Mouse (Mus musculus): Measurements from ENCODE around the gene Supt6.

Supt6 gene

DNA sequence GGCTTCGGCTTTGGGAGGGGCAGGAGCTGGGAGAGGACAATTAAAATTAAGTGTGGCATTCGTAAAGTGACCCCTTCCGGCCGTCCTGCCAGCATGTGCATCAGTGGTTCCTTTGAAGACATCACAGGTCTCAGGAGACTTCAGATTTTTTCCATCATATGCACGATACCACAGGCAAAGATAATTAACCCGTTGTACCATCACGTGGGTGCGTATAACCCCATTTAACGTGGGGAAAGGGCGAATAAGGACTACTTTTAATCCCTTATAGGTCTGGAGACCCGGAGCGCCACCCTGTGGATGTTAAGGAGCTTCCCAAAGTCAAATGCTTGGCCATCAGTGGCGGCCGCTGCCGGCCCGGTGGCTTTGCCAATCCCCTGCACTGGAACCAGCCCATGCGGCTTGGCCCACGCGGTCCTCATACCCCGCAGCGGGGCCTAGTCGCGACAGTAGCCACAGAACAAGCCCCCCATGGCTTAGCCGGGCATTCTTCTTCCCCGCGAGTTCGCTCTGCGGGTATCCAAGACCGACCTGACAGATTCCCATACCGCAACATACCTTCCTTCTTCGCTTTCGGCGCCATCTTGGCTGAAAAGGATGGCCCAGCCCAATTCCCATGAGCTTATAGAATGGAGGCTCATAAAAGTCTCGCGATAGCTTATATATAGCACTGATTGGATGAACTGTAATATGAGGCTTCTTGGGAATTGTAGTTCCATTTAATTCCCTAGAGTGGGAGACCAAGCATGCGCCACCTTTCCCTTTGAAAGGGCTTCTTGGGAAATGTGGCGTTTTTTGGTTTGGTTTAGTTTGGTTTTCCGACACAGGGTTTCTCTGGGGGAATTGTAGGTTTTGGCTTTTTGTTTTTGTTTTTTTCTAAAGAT lies 62.6 kb downstream of the Supt6 start, which contains the start of gene Rpl23a:
Rpl23a (minus strand) TSS at position 624 of the 884 bp plus-strand sequence.
- no peak for DNase-seq (ENCODE audit: low read depth, low spot score)

DNA sequence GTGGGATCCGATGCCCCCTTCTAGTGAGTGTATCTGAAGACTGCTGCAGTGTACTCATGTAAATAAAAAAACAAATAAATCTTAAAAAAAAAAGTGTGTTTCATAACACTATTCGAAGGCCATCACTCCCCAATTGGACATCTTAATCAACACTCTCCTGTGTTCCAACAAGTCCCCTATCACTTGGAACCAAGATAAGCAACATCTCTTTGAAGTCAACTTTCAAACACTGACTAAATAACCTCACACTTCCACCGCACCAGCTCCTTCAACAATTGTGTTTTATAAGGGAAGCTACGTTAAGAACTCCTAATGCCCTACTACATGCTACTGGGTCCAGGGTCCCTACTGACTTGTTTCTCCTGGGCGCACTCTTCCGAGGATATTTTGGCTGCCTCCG lies 63.3 kb downstream of the Supt6 start:
- no peak for DNase-seq (ENCODE audit: low read depth, low spot score)

DNA sequence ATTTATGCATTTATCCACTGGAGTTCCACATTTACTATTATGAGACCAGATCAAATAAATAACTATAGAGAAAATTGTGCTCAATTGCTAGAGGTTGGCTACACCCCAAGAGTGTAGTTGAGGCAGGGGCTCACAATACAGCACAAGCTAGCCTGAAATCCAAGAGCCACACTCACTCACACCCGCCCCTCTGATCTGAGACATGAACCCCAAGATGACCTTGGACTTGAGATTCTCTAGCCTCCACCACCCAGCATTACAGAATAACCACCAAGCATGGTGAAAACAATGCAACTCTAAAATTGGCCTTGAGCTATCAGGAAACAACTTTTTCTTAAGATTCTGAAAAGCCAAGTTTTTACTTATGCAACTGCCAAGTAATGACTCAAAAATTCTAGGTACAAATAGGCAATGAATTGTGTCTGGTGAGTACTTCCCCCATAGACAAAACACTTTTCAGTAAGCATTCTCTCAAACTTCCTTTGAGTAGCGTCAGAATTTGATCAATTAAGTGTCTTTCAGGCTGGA lies 63.9 kb downstream of the Supt6 start:
- no peak for DNase-seq (ENCODE audit: low read depth, low spot score)

DNA sequence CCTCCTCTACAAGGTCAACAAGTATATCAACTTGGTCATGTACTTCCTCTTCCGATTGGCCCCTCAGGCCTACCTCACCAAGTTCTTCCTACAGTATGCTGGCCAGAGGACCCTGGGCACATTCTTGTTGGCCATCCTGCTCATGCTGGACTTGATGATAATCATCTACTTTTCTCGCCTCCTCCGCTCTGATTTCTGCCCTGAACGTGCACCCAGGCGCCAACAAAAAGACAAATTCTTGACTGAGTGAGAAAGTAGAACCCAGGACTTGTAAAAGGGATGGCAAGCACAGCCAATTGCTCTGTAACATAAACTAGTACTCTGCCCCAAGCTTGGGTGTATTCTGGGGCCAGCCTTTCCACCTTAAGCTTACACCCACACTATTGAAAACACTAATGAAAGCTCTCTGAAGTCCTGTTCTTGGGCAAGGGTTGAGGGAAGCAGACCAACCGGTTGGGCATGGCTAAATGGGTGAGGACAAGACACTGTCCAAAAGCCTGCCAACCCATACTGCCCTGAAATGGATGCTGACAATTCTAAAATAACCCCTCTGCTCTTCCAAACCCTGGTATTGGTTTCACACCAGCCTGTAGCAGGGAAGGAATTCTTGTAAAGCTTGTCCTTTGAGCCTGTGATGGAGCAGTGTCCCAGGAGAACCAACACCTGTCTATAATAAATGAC lies 65.6 kb downstream of the Supt6 start:
- DNase-seq (ENCODE audit: low read depth, low spot score): no peak

DNA sequence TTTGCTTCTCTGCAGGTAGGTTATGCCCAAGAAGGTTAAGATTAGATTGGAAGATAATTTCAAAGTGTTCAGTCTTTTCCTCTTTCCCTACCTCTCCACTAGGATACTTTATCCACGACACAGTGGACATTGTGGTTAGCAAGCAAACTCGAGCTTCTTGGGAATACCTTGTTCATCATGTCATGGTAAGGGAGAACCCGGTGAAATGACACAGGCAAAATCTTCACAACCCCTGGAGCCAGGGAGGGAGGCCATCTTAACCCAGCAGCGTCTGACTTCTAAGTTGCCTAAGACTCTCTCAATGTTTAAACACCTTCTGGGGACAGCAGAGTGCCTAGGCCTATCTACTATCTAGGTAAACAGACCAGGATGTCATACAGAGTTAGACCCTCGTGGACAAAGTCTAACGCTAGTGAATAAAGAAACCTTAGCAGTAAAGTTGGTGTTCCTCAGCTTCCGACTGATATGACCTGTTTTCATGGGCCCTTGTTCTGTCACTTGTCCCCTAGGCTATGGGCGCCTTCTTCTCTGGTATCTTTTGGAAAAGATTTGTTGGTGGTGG lies 66.3 kb downstream of the Supt6 start:
- DNase-seq (ENCODE audit: low read depth, low spot score): no peak

DNA sequence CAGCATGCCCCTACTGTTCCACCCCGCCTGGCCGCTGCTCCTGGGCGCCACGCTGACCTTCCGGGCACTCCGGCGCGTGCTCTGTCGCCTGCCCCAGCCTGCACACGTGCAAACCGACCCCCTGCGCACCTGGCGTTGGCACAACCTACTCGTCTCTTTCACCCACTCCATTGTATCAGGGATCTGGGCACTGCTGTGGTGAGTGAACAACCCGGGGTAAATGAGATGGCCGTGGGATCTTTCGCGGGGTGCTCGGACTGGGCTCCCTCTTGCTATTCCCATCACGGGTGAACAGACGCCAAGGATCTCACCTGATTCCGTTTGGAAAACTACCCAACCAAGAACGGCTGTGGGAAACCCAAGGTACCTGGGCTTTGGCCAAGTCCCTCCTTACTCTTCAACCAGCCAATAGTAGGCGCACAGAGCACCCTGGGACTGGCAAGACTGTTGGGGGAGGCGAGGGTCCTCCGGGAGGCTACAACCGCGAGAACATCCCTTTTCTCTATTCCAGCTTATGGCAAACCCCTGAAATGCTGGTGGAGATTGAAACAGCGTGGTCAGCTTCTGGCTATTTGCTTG lies 66.8 kb downstream of the Supt6 start:
- DNase-seq (ENCODE audit: low read depth, low spot score): no peak

DNA sequence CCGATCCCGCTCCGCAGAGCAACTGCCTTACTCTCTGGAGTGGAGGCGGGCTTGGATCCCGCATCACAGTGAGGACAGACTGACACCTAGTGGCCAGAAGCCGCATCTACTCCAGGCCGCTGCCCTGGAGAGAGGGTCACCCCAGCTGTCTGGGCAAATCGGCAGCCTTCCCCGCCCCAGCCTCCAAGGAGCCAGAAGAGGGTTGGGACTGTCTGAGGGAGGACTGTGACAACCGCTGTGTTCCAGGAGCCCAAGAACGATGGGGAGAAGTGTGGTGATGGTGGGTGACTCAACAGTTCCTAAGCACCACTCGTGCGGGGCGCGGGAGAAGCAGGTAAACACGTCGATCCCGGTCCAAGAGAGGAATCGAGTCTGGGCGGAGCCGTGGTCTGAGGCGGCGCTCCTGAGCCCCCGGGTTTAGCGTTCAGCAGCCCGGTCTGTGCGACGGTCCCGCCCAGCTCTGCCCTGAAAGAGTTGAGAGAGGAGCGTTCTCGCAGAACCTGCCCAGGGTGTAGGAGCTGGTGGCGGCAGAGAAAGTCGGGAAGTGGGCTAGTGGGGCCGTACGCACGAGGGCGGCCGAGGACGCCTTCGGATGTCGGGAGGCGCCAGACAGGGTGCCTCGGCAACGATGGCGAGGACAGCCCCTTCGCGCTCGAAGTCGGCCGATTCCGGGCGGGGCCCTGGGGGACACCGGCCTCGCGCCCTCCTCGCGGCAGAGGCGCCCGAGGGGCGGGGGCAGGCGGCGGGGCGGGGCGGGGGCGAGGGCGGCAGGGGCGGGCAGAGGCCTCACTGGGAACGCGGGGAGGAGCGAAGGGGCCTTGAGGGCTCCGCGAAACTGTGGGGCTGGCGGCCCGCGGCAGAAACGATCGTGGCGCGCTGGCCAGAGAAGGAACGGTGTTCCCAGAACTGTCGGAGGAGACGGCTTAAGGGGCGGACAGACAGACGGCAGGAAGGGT lies 67.6 kb downstream of the Supt6 start:
- peak; percentile 93 for DNase-seq (ENCODE audit: low read depth, low spot score)

DNA sequence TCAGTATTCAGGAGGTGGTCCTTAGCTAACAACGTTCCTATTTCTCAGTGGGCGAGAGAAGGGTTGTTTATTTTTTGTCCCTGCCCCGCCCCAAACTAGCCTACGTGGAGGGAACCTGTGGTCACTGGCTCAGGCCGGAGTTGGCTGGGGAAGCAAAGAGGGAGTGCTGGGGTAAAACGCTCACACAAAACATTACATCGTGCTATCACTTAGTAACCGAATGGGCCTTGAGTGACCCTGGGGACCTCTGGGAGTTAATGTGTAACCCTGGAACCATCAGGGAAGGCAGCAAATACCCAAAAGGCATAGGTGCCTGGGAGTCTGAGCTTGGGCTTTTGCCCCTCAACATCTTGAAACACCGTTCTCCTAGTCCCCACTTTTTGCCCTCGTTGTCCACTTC lies 68.3 kb downstream of the Supt6 start:
- DNase-seq (ENCODE audit: low read depth, low spot score): no peak

DNA sequence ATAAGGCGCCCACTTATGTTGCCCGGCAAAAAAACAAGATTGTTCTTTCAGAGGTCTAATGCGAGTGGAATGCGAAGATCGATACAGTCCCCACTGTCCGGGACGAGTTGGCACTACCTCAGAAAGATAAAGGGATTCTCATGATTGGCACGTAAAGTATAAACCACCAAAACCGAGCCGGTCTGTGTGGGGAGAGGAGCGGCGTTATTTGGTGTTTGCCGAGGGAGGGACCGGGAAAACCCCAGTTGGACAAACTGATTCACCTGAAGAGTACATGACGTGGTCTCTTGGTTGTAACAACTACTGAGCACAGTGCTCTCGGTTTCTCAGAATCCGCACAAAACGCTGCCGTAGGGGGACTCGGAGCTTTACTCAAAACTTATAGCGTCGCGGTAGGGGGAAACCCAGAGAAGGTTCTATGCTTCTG lies 68.9 kb downstream of the Supt6 start:
- no peak for DNase-seq (ENCODE audit: low read depth, low spot score)

DNA sequence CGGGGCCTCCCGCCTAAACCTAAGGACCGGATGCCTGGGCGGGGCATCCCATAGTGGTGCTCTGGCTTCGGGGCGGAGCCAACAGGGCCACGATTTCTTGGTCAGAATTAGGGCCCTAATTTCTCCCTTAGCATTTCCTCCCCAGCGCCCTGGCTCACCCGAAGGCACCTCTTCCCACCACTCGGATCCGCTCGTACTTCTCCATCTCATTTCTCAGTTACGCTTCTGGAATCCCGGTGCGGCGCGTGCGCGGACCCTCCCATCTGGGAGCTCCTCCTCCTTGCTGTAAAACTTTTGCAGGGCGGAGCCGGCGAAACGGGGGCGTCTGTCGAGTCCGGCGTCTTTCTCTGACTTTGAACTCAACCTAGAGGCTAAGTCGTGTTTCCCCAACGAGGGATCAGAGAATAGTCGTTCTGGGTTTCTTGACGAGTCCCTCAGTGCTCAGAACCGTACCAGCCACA lies 69.4 kb downstream of the Supt6 start, which contains the start of the genes Nek8 and Tlcd1:
Nek8 (minus strand) TSS at position 274 of the 461 bp plus-strand sequence.
Tlcd1 (plus strand) TSS at position 310 of the 461 bp plus-strand sequence.
- DNase-seq (ENCODE audit: low read depth, low spot score): no peak

DNA sequence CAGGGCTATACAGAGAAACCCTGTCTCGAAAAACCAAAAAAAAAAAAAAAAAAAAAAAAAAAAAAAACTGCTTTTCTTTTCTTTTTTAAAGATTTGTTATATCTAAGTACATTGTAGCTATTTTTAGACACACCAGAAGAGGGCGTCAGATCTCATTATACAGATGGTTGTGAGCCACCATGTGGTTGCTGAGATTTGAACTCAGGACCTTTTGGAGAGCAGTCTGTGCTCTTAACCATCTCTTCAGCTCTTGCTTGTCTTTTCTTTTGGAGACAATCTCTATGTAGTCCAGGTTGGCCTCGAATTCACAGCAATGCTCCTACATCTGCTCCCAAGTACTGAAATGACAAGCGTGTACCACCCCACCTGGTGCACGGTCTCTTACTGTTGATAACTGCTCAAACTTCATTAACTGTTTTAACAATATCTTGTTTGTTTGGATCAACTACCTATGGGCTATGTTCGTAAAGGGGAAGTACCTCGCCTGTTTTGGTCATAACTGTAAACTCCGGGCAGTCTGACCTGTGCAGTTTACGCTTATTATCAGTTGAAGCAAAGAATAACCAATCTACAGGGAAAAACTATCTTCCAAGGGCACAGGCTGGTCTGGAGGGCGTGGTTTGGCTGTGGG lies 69.9 kb downstream of the Supt6 start:
- DNase-seq (ENCODE audit: low read depth, low spot score): no peak

DNA sequence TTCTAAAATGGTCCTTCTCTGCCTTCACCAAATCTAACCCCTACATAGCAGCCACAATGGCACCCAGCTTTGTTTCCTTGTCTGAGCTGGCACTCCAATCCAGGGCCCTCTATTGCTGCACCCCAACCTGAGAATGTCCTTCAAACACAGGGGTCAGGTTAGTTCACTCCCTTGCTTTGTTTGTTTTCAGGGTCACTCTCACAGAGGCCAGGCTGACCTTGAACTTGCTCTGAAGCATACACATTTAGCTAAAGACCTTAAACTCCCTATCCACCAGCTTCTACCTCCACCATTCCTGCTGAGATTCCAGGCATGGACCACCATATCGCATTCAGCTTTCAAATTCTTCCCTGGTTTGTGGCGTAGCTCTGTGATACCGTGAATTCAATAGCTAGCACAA lies 71.3 kb downstream of the Supt6 start:
- DNase-seq (ENCODE audit: low read depth, low spot score): no peak

DNA sequence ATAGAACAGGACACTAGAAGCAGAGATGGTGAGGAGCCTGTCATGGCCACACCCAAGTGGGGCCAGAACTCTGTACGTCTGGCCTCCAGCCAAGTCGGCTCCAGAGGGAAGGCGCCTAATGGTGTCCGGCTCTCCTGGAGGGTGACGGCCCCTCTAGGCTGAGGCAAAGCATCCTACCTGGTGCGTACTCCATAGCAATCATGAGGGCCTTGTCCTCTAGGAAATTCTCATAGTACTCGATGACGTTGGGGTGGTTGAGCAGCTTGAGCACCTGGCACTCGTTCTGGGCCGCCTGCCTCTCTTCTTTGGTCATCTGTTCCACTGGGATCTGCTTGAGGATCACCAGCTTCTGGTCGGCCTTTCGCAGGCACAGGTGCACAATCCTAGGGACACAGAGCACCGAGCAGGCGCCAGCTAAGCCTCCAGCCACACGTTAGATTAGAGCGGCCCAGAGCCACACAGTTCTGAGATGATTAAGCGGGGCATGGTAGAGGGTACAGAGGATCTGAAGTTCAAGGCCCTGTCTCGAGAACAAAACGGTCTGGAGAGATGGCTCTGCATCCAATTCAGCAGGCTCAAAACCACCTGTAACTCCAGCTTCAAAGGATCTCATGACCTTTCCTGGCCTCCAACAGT lies 72.9 kb downstream of the Supt6 start:
- no peak for DNase-seq (ENCODE audit: low read depth, low spot score)

DNA sequence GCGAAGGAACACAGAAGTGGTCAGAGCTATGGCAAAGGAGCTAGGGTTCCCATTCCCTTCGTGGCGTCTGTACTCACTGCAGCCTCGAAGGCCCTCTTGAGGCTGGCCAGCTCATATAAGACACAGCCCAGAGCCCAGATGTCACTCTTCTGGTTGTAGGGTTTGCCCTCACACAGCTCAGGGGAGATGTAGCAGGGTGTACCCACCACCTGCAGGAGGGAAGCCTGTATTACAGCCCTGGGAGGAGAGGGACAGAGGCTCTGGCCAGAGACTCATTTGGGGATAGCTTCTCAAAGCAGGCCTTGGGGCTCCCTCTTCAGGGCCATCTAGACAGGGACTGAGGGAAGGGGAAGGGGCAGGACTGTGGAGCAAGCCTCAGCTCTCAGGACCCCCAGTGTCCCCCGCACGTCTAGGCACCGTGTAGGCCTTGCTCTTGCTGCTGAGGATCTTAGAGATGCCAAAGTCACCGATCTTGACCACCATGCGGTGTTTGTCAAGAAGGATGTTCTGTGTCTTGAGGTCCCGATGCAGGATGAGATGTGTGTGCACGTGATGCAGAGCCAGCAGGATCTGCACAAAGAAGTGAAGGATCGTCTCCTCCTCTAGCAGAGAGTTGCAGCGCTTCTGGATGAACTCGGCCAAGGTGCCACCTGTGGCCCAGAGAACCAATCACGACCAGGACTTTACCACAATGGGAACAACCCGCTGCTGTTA lies 73.6 kb downstream of the Supt6 start:
- DNase-seq (ENCODE audit: low read depth, low spot score): no peak

DNA sequence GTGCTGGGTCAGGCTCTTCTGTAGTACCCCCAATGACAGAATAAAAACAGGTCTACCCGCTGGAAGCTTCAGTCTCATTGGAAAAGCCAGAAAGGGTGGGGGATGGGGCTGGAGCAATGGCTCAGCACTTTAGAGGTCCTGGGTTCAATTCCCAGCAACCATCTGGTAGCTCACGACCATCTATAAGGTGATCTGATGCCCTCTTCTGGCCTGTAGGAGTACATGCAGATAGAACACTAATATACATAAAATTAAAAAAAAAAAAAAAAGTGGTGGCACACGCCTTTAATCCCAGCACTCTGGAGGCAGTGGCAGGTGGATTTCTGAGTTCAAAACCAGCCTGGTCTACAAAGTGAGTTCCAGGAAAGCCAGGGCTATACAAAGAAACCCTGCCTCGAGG lies 74.5 kb downstream of the Supt6 start:
- DNase-seq (ENCODE audit: low read depth, low spot score): no peak

DNA sequence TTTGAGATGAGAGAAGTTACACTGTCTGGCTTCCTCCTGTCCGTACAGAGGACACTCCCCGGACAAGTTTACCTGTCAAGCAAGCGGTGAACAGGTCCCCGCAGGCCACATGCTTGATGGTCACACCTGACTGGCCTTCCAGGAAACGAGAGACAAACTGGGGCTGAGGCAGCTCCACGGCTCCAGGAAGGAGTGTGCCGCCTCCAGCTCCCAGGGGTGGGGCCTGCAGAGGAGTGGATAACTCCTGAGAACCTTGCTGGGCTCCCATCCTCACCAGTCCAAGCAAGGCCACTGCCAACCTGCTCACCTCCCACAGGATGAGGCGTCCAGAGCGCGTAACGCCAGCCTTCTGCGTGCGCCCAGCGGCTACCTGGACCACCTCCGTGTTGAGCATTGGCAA lies 75.5 kb downstream of the Supt6 start:
- no peak for DNase-seq (ENCODE audit: low read depth, low spot score)

DNA sequence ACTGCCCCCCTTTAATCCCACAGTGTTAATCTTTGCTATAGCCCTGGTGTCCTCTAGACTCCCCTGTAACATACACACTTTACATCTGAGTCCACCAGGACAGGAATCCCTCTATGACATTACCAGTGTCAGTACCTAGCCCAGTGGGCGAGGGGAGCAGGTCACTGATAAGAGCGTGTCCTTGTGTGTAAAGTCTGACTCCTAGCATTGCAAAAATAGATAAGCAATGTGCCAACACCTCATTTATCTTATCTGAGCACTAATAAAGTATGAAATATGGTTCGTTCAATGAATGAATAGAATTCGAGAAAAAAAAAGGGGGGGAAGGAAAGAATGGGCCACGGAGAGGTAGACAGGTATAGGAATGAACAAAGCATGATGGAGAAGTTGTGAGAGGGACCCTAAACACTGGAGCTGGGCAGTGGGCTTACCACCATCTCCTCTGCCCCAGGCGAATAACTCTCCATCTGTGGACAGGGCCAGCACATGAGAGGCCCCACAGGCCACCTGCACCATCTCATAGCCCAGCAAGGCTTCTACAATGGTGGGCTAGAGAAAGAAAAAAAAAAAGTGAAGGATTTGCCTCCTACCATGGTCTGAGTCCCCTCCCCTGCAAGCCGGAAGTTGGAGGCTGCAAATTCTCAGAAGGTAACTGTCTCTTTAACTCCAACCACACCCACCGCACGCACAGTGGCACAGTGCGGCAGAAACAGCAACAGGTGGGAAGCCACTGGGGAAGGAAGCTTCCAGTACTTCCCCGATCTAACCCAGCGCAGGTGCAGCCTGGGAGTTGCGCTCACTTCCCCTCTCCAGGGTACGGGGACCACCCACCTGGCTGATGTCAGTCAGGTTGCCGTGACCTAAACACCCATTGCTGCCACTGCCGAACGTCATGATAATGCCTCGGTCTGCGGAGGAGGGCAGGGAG lies 77.0 kb downstream of the Supt6 start:
- no peak for DNase-seq (ENCODE audit: low read depth, low spot score)

Measured in embryo, embryonic 11.5 days (tissue).